Mouse (Mus musculus) liver, postnatal 0 days (tissue): ENCODE results near the gene Crtc1. TPM values are rescaled to one million over a fixed set of nuclear protein-coding genes. Genes with fewer than 3 reads are reported as not detected.

Experiments
- ATAC-seq: fragments of 200-750 bp; cut with Nextera tagmentation; 2 replicates; pipeline ENCODE4 v1.8.0; 2017; ENCODE audit warnings: mild to moderate bottlenecking, moderate library complexity
- DNase-seq: peaks from one replicate; pipeline ENCODE4 v3.0.0-alpha.2; 2016
- H3K27ac ChIP-seq: fragments of 300-500 bp; sonication (generic); 2 replicates; pipeline ENCODE4 v1.5.1; 2014; ENCODE audit warnings: antibody characterized with exemption, moderate library complexity, mild to moderate bottlenecking, low read depth
- H3K27me3 ChIP-seq: fragments of 300-500 bp; sonication (generic); 2 replicates; pipeline ENCODE4 v1.6.1; 2014; ENCODE audit warnings: low read length, control low read depth, mixed read lengths; ENCODE audit not compliant: insufficient read depth
- H3K36me3 ChIP-seq: fragments of 300-500 bp; sonication (generic); replicated peaks from 2 replicates; pipeline ENCODE4 v1.6.1; 2014; ENCODE audit warnings: mild to moderate bottlenecking, control low read depth, low read length, moderate library complexity, mixed read lengths; ENCODE audit not compliant: insufficient read depth
- H3K4me1 ChIP-seq: fragments of 300-500 bp; sonication (generic); 2 replicates; pipeline ENCODE4 v1.6.1; 2014; ENCODE audit warnings: antibody characterized with exemption, mild to moderate bottlenecking, control low read depth; ENCODE audit not compliant: insufficient read depth
- H3K4me2 ChIP-seq: fragments of 300-500 bp; sonication (generic); 2 replicates; pipeline ENCODE4 v1.6.1; 2014; ENCODE audit warnings: low read depth, mild to moderate bottlenecking, low read length, moderate library complexity, mixed read lengths
- H3K4me3 ChIP-seq: fragments of 300-500 bp; sonication (generic); 2 replicates; pipeline ENCODE4 v1.5.1; 2014; ENCODE audit warnings: low read depth, low read length
- H3K9ac ChIP-seq: fragments of 300-500 bp; sonication (generic); replicated peaks from 2 replicates; pipeline ENCODE4 v1.6.1; 2014; ENCODE audit warnings: mild to moderate bottlenecking, moderate library complexity
- H3K9me3 ChIP-seq: fragments of 300-500 bp; sonication (generic); 2 replicates; pipeline ENCODE4 v1.6.1; 2016; ENCODE audit warnings: mild to moderate bottlenecking, control low read depth, low read length, mixed read lengths
- CTCF ChIP-seq: sonication (generic); IDR thresholded peaks from 2 replicates; pipeline ENCODE4 v1.5.1; 2016; ENCODE audit warnings: antibody characterized with exemption, low read depth
- EP300 ChIP-seq: IDR thresholded peaks from 2 replicates; pipeline ENCODE4 v1.6.1; 2016; ENCODE audit warnings: antibody characterized with exemption, low read depth, mild to moderate bottlenecking
- WGBS: fragments of 180-500 bp; shearing (Covaris S2); extraction: QIAGEN DNeasy Blood & Tissue Kit; methylation state at CpG from one replicate; pipeline ENCODE4 v1.1.7; 2014; ENCODE audit not compliant: insufficient replicate concordance; 5-methylcytosine and 5-hydroxymethylcytosine counted together
- polyA plus RNA-seq: library from polyadenylated mRNA; unstranded; fragments of >200 nt; fragmentation: Nextera tagmentation; extraction: Ambion mirVana; gene quantifications from 2 replicates; pipeline ENCODE4 v1.2.1, GENCODE M21; 2015

Crtc1 gene
- polyA plus RNA-seq, 1 experiment from 2014 or later = 2.6 TPM

- Histone ChIP-seq H3K4me1 (no peaks in the 10 kb centered on the region), H3K27ac (no peak overlapping the region), H3K9ac (no peak overlapping the region), H3K27me3 (no peaks in the 10 kb centered on the region), H3K4me3 (no peak overlapping the region), H3K9me3 (no peaks in the 10 kb centered on the region), H3K36me3 (0 out of 2 replicates have a peak, but pooled peaks cover 3% of the 10 kb centered on the region), H3K4me2 (no peak overlapping the region)
- no peak for ATAC-seq
- no peak for DNase-seq
- 77% methylated on average over 11 of the region's 11 CpGs for WGBS
- no peak for TF ChIP-seq EP300
- TF ChIP-seq CTCF = no peak
Observed at GRCm38 (mm10) chr8:70406427-70407069, 32.8 kb downstream of the Crtc1 start.

- H3K27ac ChIP-seq = no peak overlapping the region
- WGBS = 57% methylated on average over 7 of the region's 7 CpGs
- TF ChIP-seq CTCF = no peak
- TF ChIP-seq EP300 = no peak
- H3K4me2 ChIP-seq = no peak overlapping the region
- H3K9ac ChIP-seq = no peak overlapping the region
- ATAC-seq (no peak), DNase-seq (no peak)
- H3K9me3 ChIP-seq = no peaks in the 10 kb centered on the region
- no peak overlapping the region for H3K4me3 ChIP-seq
- H3K36me3 ChIP-seq = 0 out of 2 replicates have a peak, but pooled peaks cover 3% of the 10 kb centered on the region
- no peaks in the 10 kb centered on the region for H3K4me1 ChIP-seq
- no peaks in the 10 kb centered on the region for H3K27me3 ChIP-seq
Observed at GRCm38 (mm10) chr8:70405189-70405588, 34.2 kb downstream of the Crtc1 start.

- no peak for ATAC-seq
- H3K4me1 ChIP-seq = no peaks in the 10 kb centered on the region
- H3K36me3 ChIP-seq = 0 out of 2 replicates have a peak, but pooled peaks cover 3% of the 10 kb centered on the region
- H3K27me3 ChIP-seq = no peaks in the 10 kb centered on the region
- no peak overlapping the region for H3K27ac ChIP-seq
- WGBS = 90% methylated on average over 3 of the region's 3 CpGs
- H3K4me2 ChIP-seq = no peak overlapping the region
- TF ChIP-seq EP300 (no peak), CTCF (peak; percentile 36)
- H3K9me3 ChIP-seq = no peaks in the 10 kb centered on the region
- H3K4me3 ChIP-seq = no peak overlapping the region
- H3K9ac ChIP-seq = no peak overlapping the region
- DNase-seq = no peak
Observed at GRCm38 (mm10) chr8:70404212-70404611, 35.2 kb downstream of the Crtc1 start.

GRCm38 (mm10) chr8:70397611-70398563 lies 41.5 kb downstream of the Crtc1 start:
- DNase-seq = no peak
- H3K27me3 ChIP-seq = no peaks in the 10 kb centered on the region
- TF ChIP-seq CTCF (no peak), EP300 (no peak)
- 82% methylated on average over 16 of the region's 16 CpGs for WGBS
- ATAC-seq = no peak
- no peak overlapping the region for H3K4me2 ChIP-seq
- H3K27ac ChIP-seq = no peak overlapping the region
- no peaks in the 10 kb centered on the region for H3K9me3 ChIP-seq
- no peak overlapping the region for H3K4me3 ChIP-seq
- H3K4me1 ChIP-seq = no peaks in the 10 kb centered on the region
- no peaks in the 10 kb centered on the region for H3K36me3 ChIP-seq
- H3K9ac ChIP-seq = no peak overlapping the region

GRCm38 (mm10) chr8:70396184-70396583 lies 43.2 kb downstream of the Crtc1 start:
- H3K27me3 ChIP-seq = no peaks in the 10 kb centered on the region
- H3K4me2 ChIP-seq = no peak overlapping the region
- H3K36me3 ChIP-seq = no peaks in the 10 kb centered on the region
- TF ChIP-seq CTCF (no peak), EP300 (no peak)
- no peak overlapping the region for H3K27ac ChIP-seq
- DNase-seq (no peak), ATAC-seq (no peak)
- no peaks in the 10 kb centered on the region for H3K4me1 ChIP-seq
- H3K4me3 ChIP-seq = no peak overlapping the region
- WGBS = 77% methylated on average over 5 of the region's 5 CpGs
- no peak overlapping the region for H3K9ac ChIP-seq
- no peaks in the 10 kb centered on the region for H3K9me3 ChIP-seq

GRCm38 (mm10) chr8:70395649-70396048 lies 43.7 kb downstream of the Crtc1 start:
- H3K9me3 ChIP-seq = no peaks in the 10 kb centered on the region
- H3K4me2 ChIP-seq = no peak overlapping the region
- H3K4me1 ChIP-seq = no peaks in the 10 kb centered on the region
- no peaks in the 10 kb centered on the region for H3K36me3 ChIP-seq
- TF ChIP-seq EP300 (no peak), CTCF (no peak)
- H3K27me3 ChIP-seq = no peaks in the 10 kb centered on the region
- no peak overlapping the region for H3K4me3 ChIP-seq
- no peak overlapping the region for H3K9ac ChIP-seq
- no peak overlapping the region for H3K27ac ChIP-seq
- DNase-seq = no peak
- ATAC-seq = no peak
- 86% methylated on average over 5 of the region's 5 CpGs for WGBS
